Mouse (Mus musculus): ENCODE data around the gene Thrap3. TPM values are rescaled to one million over a fixed set of nuclear protein-coding genes. Genes with fewer than 3 reads are reported as not detected.
"Not testable (repeated sequence)": the region's sequence is repeated elsewhere in the genome, so short reads cannot be mapped to it uniquely, and the experiment has no call there.

Thrap3 gene
- polyA plus RNA-seq, 1 experiment, result 198 TPM

DNA sequence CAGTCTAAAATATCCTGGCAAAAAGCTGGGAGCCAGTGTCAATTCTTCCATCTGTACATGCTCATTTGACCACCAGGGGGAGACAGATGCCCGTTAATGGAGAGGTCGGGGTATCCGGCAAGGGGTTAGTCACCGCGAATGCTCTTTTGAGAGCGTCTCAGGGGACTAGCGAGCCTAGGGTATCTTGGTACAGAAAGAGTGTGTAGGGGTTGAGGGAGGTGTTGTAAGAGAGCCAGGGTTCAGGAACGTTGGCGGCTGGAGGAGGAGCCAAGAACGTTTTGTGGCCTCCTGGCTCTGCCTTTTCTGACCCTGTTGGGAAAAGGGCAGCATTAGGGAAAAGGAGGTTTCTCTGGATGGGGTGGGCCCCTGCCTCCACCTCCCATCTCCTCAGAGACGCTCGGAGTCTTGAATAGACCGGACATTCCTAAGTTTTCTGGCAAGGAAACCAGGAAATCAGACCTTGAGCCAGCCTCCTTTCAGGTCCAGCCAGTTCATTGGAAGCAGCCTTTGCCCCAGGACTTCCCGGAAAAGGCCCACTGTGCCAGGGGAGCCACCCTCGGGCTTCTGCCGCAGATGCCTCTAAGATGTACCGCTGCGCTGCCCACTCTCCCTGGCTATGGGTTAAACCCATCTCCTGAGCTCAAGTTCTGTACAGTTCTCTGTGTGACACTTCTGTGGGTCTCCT lies 24.7 kb upstream of the Thrap3 start:
- 9% methylated on average over 18 of the region's 18 CpGs for WGBS
- no peak overlapping the region for H3K27ac ChIP-seq (ENCODE audit: control insufficient read depth, insufficient read depth, low read depth, low read length, poor library complexity)
- no peaks in the 10 kb centered on the region for H3K4me1 ChIP-seq (ENCODE audit: control insufficient read depth, insufficient read depth, low read length)
- TF ChIP-seq POLR2A (IDR thresholded peaks at IDR 0.05; ENCODE audit: borderline replicate concordance, control insufficient read depth, low read depth, low read length) (no peak), CTCF (IDR thresholded peaks at IDR 0.05; ENCODE audit: control insufficient read depth, insufficient read depth, low read length) (peak; percentile 83)
- H3K4me3 ChIP-seq (replicated peaks; ENCODE audit: control insufficient read depth, low read depth, low read length), result no peak overlapping the region

DNA sequence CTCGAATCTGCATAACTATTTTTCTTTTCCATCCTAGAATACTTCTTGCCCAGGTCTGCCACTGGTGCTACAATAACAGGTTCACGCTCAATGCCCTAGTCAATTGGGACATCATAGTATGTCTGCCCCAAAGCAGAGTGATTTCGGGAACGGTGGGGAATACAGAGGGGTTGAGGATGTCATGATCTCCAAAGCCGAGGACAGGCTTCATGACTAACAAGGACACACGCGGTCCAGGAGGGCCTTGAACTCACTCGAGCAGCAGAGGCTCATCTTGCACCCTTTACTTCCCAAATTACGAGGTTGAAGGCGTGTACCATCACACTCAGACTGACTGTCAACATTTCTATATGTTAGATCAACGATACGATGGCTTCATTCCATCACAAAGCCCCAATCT lies 24.1 kb upstream of the Thrap3 start:
- Histone ChIP-seq H3K4me3 (replicated peaks; ENCODE audit: control insufficient read depth, low read depth, low read length) (no peak overlapping the region), H3K27ac (ENCODE audit: control insufficient read depth, insufficient read depth, low read depth, low read length, poor library complexity) (no peak overlapping the region), H3K4me1 (ENCODE audit: control insufficient read depth, insufficient read depth, low read length) (no peaks in the 10 kb centered on the region)
- whole genome bisulfite sequencing, result 48% methylated on average over 12 of the region's 12 CpGs
- TF ChIP-seq CTCF (IDR thresholded peaks at IDR 0.05; ENCODE audit: control insufficient read depth, insufficient read depth, low read length) (no peak), POLR2A (IDR thresholded peaks at IDR 0.05; ENCODE audit: borderline replicate concordance, control insufficient read depth, low read depth, low read length) (no peak)

DNA sequence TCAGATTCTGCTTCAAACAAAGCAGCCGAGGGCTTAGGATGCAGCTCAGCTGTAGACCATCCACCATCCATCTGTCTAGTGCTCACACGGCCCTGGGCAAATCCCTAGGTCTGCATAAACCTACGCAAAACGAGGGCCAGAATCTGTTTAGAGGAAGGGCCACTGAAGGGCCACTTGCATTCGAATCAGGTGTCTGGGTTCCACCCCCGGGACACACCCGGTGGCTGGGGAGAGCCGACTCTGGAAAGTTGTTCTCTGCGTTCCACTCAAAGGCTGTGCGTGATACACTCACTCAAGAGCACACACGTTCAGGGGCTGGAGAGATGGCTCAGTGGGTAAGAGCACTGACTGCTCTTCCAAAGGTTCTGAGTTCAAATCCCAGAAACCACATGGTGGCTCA lies 20.1 kb upstream of the Thrap3 start:
- Histone ChIP-seq H3K4me3 (replicated peaks; ENCODE audit: control insufficient read depth, low read depth, low read length) (no peak overlapping the region), H3K27ac (ENCODE audit: control insufficient read depth, insufficient read depth, low read depth, low read length, poor library complexity) (no peak overlapping the region), H3K4me1 (ENCODE audit: control insufficient read depth, insufficient read depth, low read length) (no peaks in the 10 kb centered on the region)
- 80% methylated on average over 11 of the region's 11 CpGs for WGBS
- TF ChIP-seq CTCF (IDR thresholded peaks at IDR 0.05; ENCODE audit: control insufficient read depth, insufficient read depth, low read length) (no peak), POLR2A (IDR thresholded peaks at IDR 0.05; ENCODE audit: borderline replicate concordance, control insufficient read depth, low read depth, low read length) (no peak)

DNA sequence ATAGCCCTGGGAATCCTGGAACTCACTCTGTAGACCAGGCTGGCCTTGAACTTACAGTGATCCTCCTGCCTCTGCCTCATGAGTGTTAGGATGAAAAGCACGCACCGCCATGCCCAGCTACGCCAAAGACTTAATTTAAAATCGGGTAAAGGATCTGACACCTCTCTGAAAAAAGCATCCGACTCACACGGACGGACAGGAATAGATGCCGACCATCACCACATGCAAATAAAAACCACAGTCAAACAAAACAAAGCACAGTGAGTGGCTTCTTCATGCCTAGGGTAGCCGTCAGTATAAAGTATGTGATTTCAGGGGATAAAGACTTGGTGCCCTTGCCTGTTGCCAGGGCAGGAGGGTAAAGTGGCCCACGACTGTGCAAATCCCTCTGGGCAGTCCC lies 17.5 kb upstream of the Thrap3 start:
- Histone ChIP-seq H3K27ac (ENCODE audit: control insufficient read depth, insufficient read depth, low read depth, low read length, poor library complexity) (no peak overlapping the region), H3K4me3 (replicated peaks; ENCODE audit: control insufficient read depth, low read depth, low read length) (no peak overlapping the region), H3K4me1 (ENCODE audit: control insufficient read depth, insufficient read depth, low read length) (no peaks in the 10 kb centered on the region)
- TF ChIP-seq CTCF (IDR thresholded peaks at IDR 0.05; ENCODE audit: control insufficient read depth, insufficient read depth, low read length), result no peak
- no peak for TF ChIP-seq POLR2A (IDR thresholded peaks at IDR 0.05; ENCODE audit: borderline replicate concordance, control insufficient read depth, low read depth, low read length)
- 84% methylated on average over 10 of the region's 10 CpGs for WGBS

DNA sequence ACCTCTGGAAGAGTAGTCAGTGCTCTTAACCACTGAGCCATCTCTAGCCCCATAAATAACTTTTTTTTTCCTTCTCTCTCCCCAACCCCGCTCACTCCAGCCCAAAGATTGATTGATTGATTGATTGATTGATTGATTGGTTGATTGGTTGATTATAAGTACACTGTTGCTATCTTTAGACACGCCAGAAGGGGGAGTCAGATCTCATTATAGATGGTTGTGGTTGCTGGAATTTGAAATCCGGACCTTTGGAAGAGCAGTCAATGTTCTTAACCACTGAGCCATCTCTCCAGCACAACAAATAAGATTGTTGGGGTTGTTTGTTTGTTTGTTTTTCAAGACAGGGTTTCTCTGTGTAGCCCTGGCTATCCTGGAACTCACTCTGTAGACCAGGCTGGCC lies 17.0 kb upstream of the Thrap3 start:
- WGBS, result 66% methylated on average over 3 of the region's 3 CpGs
- H3K27ac ChIP-seq (ENCODE audit: control insufficient read depth, insufficient read depth, low read depth, low read length, poor library complexity); H3K4me3 ChIP-seq (replicated peaks; ENCODE audit: control insufficient read depth, low read depth, low read length); H3K4me1 ChIP-seq (ENCODE audit: control insufficient read depth, insufficient read depth, low read length): not testable (repeated sequence)

DNA sequence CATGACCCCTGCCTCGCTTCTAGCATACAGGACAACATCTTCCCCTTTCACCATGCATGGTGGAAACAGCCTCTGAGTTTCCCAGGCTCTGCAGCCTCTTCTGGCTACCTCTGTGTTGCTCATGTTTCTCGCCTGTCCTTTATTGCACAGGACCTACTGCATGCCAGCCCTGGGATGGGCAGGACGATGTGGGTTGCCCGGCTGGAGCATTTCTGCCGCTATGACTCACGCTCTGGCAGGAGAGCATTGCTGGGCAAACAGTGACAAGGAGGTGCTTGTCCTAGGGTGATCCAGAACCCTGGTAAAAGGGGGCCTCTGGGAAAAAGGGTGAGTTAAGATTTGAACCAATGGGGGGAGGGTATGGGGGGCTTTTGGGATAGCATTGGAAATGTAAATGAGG lies 15.2 kb upstream of the Thrap3 start:
- WGBS, result 79% methylated on average over 6 of the region's 6 CpGs
- H3K4me3 ChIP-seq (replicated peaks; ENCODE audit: control insufficient read depth, low read depth, low read length), result no peak overlapping the region
- H3K4me1 ChIP-seq (ENCODE audit: control insufficient read depth, insufficient read depth, low read length), result no peaks in the 10 kb centered on the region
- TF ChIP-seq CTCF (IDR thresholded peaks at IDR 0.05; ENCODE audit: control insufficient read depth, insufficient read depth, low read length) (no peak), POLR2A (IDR thresholded peaks at IDR 0.05; ENCODE audit: borderline replicate concordance, control insufficient read depth, low read depth, low read length) (no peak)
- no peak overlapping the region for H3K27ac ChIP-seq (ENCODE audit: control insufficient read depth, insufficient read depth, low read depth, low read length, poor library complexity)

DNA sequence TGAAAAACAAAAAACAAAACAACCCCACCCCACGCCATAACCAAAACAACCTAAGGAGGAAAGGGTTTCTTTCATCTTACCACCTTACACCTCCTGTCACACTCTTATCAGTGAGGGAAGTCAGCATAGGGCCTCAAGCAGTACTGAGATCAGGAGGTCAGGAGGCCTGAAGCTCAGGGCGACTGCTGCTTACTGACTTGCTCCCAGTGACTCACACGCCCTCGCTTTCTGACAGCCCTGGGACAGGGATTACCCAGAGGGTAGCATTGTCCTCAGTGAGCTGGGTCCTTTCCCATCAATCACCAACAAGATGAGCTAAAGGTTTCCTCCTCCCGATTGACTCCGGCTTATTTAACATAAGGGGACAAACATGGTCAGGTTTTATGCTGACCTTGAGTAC lies 4.5 kb upstream of the Thrap3 start:
- Histone ChIP-seq H3K4me1 (ENCODE audit: control insufficient read depth, insufficient read depth, low read length) (peaks cover 5% of the 10 kb centered on the region), H3K27ac (ENCODE audit: control insufficient read depth, insufficient read depth, low read depth, low read length, poor library complexity) (no peak overlapping the region), H3K4me3 (replicated peaks; ENCODE audit: control insufficient read depth, low read depth, low read length) (no peak overlapping the region)
- 73% methylated on average over 6 of the region's 6 CpGs for WGBS
- no peak for TF ChIP-seq CTCF (IDR thresholded peaks at IDR 0.05; ENCODE audit: control insufficient read depth, insufficient read depth, low read length)
- TF ChIP-seq POLR2A (IDR thresholded peaks at IDR 0.05; ENCODE audit: borderline replicate concordance, control insufficient read depth, low read depth, low read length), result no peak

DNA sequence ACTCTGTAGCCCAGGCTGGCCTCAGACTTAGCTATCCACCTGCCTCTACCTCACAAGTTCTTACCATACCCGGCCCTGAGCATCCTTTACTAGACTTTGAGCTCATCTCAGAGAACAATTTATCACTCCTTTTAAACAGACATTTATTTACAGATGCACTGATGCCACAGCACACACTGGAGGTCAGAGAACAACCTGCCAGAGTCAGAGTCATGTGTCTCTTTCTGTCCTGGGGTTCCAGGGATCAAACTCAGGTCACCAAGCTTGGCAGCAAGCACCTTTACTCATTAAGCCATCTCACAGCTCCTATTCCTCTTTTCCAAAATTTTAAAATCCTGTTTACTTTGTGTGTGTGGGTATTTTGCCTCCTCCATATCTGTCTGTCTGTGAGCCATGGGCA lies 2.8 kb upstream of the Thrap3 start:
- Histone ChIP-seq H3K27ac (ENCODE audit: control insufficient read depth, insufficient read depth, low read depth, low read length, poor library complexity) (no peak overlapping the region), H3K4me3 (replicated peaks; ENCODE audit: control insufficient read depth, low read depth, low read length) (no peak overlapping the region), H3K4me1 (ENCODE audit: control insufficient read depth, insufficient read depth, low read length) (peaks cover 8% of the 10 kb centered on the region)
- TF ChIP-seq CTCF (IDR thresholded peaks at IDR 0.05; ENCODE audit: control insufficient read depth, insufficient read depth, low read length), result no peak
- TF ChIP-seq POLR2A (IDR thresholded peaks at IDR 0.05; ENCODE audit: borderline replicate concordance, control insufficient read depth, low read depth, low read length), result no peak
- 73% methylated on average over 1 of the region's 1 CpGs for WGBS

DNA sequence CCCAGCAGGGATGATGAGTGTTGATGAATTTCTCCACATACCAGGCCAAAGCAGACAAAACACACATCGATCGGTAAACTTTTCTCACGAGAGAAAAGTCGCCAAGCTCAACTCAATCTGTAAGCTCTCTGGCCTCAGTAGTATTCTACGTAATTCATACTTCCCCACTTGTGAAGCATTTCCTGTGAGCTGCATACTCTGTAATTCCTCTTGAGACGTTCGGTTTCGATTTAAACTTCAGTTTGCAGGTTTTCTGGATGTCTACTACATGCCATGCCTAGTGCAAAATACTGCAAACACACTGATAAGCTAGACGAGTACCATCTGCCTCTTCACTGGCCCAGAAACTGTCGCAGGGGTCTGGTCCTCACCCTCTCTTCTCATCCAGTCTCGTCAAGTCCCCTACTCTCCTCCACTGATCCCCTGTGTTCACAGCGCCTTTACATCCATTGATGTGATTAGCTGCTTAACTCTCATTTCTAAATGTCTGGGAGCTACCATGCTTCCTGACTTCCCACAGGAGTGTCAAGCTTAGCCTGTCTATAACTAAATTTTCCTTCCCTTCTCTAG lies 2.2 kb upstream of the Thrap3 start:
- 25% methylated on average over 12 of the region's 12 CpGs for WGBS

More for the DNA sequence above, 2.2 kb upstream of the Thrap3 start:
- peak overlapping the region; percentile 50 for H3K27ac ChIP-seq (ENCODE audit: control insufficient read depth, insufficient read depth, low read depth, low read length, poor library complexity)
- TF ChIP-seq POLR2A (IDR thresholded peaks at IDR 0.05; ENCODE audit: borderline replicate concordance, control insufficient read depth, low read depth, low read length) (no peak), CTCF (IDR thresholded peaks at IDR 0.05; ENCODE audit: control insufficient read depth, insufficient read depth, low read length) (no peak)
- peak overlapping the region; percentile 22 for H3K4me3 ChIP-seq (replicated peaks; ENCODE audit: control insufficient read depth, low read depth, low read length)
- H3K4me1 ChIP-seq (ENCODE audit: control insufficient read depth, insufficient read depth, low read length), result peaks cover 8% of the 10 kb centered on the region

Data from bone marrow, adult 2 months (tissue).